Mouse (Mus musculus) urinary bladder, adult 2 months (tissue): ENCODE results near the gene Gm20683. TPM values are rescaled to one million over a fixed set of nuclear protein-coding genes. Genes with fewer than 3 reads are reported as not detected.
"Not testable (repeated sequence)": the region's sequence is repeated elsewhere in the genome, so short reads cannot be mapped to it uniquely, and the experiment has no call there.

Experiments
- DNase-seq: peaks from one replicate; pipeline ENCODE4 v3.0.0; 2022; ENCODE audit warnings: low spot score
- polyA plus RNA-seq: library from polyadenylated mRNA; depleted of rRNA; stranded (reverse); fragments of >200 nt; gene quantifications from 2 replicates; pipeline ENCODE4 v1.2.3, GENCODE M21; 2012

Gene Gm20683
- polyA plus RNA-seq, 1 experiment: 20.6 TPM

DNA sequence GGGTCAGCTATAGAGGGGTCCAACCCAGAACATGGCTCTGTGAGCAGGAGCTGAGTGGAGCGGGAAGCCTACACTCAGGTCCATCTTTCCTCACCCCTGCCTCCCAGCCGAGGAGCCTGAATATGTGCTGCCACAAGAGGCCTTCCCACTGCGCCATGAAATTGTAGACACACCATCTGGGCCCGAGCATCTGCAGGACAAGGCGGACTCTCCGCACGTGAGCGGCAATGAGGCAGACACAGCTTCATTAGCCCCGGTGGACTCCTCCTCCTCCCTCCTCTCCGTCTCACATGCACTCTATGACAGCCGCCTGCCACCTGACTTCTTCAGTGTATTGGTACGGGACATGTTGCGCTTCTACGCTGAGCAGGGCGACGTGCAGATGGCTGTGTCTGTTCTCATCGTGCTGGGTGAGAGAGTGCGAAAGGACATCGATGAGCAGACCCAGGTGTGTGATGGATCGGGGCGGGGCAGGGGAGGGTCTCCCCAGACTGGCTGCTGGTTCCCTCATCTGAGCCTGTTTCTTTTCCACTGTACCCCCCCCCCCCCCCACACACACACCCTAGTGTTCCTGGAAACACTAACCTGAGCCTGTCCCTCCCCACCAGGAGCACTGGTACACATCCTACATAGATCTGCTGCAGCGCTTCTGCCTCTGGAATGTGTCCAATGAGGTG lies 13.9 kb downstream of the Gm20683 start:
- no peak for DNase-seq

DNA sequence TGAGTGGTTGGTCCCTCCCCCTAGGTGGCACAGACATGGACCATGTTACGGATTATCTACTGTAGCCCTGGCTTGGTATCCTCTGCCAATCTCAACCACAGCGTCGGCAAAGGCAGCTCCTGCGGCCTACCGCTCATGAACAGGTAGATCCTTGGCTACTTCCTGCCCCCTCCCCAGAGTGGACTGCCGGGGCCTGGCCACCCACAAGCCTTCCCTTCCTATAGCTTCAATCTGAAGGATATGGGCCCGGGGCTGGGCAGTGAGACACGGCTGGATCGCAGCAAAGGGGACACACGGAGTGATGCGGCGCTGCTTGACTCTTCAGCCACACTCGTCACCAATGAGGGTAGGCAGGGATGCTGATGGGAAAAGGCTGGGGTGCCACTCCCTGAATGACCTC lies 14.6 kb downstream of the Gm20683 start:
- DNase-seq: no peak

DNA sequence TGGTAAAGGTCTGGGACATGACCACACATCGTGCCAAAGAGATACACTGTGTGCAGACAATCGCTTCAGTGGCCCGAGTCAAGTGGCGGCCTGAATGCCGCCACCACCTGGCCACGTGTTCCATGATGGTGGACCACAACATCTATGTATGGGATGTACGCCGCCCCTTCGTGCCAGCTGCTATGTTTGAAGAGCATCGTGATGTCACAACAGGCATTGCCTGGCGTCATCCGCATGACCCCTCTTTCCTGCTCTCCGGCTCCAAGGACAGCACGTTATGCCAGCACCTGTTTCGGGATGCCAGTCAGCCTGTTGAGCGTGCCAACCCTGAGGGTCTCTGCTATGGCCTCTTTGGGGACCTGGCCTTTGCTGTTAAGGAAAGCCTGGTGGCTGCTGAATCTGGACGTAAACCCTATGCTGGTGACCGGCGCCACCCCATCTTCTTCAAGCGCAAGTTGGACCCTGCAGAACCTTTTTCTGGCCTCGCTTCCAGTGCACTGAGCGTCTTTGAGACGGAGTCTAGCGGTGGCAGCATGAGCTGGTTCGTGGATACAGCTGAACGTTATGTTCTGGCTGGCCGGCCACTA lies 15.5 kb downstream of the Gm20683 start:
- DNase-seq: no peak

DNA sequence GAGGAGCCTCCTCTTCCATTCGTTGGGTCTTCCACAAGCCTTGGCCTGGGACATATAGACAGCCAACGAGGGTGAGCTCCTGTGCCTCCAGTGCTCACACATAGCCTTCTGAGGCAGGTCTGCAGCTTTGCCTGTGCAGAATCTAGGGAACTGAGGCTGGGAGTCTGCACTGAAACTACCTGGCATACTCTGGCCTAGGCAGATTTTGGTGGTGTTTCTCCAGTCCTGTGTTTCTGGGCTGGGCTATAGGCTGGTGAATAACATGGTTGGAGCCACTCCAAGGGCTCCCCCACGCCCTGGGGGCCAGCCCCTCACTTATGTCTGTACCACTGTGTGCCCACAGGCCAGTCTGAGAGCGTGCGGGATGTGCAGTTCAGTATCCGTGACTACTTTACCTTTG lies 16.3 kb downstream of the Gm20683 start:
- DNase-seq: no peak

DNA sequence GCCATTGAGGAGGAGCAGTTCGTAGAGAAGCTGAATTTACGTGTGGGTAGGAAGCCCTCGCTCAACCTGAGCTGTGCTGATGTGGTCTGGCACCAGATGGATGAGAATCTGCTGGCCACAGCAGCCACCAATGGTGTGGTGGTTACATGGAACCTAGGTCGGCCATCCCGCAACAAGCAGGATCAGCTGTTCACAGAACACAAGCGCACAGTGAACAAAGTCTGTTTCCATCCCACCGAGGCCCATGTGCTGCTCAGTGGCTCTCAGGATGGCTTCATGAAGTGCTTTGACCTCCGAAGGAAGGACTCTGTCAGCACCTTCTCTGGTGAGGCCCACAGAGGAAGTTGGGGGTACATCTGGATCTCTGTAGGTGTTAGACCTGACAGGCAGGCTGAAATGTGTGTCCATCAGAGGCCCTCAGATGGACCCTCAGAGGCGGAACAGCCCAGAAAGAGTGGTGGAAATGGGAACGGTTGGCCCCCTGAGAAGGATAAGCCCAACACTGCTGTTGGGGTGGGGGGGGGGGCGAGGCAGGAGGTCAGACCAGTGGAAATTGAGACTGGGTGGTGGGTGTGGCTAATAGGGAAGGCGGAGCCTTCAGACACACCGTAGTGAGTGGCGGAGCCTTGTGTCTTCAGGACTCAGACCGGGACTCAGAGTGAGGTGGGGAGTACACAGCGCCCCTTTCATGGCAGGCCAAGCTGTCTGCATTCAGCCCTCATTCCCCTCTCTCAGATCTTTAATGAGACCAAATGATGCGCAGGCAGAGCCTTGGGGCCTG lies 17.0 kb downstream of the Gm20683 start:
- DNase-seq: no peak

DNA sequence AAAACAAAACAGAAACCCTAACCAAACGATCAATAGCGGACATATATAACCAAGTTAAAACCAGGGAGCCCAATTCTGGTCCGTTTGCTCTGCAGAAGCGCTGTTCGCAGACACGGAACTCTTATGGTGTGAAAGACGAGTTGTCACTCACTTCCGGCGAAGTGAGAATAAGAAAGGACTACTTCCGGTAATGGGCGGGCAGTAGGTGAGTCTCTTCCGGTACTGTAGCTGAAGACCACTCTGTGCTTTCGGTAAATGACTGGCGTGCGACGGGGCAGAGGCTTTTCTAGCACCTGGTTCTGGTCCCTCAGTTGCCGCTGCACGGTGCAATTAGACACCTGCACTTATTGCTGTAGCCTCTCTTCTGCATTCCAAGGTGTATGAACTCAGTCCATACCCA lies 18.1 kb downstream of the Gm20683 start, which contains the start of gene Wdr24:
Gene Wdr24 (plus strand): TSS at position 176 of the 400 bp plus-strand sequence.
- DNase-seq: no peak

DNA sequence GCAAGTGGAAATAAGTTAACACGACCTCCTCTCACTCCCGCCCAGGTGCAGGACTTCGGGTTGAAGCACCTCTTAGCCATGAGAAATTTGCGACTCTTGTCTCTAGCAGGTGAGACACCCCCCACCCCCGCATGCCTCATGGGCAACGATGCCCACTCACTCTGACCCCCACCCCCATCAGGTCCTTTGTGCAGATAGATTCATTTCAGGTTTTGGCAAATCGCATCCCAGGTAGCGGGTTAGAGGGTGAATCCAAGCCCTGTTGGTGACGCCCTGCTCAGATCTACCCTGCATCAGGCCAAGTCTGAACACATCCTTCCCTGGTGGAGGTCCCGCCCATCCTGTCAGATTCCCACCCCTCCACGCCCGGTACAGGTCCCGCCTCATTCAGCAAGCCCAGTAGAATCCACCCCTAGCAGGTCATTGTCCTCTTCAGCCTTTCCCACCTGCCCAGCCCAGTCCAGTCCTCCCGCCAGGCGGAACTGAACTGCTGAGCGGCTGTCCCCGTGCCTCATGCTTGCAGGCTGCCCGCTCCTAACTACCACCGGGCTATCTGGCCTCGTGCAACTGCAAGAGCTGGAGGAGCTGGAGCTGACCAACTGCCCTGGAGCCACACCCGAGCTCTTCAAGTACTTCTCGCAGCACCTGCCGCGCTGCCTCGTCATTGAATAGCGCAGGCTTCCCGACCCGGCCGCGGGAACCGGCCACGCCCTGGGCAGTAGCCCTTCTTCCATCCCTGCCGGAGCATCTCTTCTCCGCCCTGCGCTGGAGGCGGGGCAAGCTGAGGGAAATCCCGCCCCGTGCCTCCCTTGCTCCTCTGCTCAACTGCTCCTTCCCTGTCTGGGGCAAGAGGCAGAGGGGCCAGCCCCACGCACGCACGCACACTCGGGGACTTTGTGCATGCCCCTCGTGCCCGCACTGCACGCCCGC lies 22.4 kb downstream of the Gm20683 start:
- no peak for DNase-seq

DNA sequence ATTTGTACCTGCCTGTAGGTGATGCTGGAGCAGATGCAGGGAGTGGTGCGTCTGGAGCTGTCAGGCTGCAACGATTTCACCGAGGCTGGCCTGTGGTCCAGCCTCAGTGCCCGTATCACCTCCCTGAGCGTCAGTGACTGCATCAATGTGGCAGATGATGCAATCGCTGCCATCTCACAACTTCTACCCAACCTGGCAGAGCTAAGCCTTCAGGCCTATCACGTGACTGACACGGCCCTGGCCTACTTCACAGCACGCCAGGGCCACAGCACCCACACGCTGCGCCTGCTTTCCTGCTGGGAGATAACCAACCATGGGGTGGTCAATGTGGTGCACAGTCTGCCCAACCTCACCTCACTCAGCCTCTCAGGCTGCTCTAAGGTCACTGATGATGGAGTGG lies 23.9 kb downstream of the Gm20683 start:
- DNase-seq: no peak

DNA sequence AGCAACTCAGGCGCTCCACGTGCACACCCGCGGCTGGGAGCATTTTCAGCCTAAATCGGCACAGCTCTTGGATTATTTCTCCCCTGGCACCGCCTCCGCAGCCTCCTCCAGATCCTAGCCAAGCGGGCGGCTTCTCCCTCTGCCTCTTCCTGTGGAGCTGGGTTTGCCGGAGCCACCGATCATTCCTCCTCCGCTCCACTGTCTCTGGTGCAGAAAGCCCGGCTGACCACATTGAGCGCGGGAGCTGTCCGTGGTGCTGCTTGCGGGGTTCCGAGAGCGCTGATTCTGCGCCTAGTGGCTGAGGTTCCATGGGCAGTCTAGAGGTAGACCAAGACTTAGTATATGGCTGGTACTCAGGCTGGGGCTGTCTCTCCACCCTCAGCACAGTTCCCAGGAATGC lies 28.1 kb downstream of the Gm20683 start:
- DNase-seq: peak; percentile 69

DNA sequence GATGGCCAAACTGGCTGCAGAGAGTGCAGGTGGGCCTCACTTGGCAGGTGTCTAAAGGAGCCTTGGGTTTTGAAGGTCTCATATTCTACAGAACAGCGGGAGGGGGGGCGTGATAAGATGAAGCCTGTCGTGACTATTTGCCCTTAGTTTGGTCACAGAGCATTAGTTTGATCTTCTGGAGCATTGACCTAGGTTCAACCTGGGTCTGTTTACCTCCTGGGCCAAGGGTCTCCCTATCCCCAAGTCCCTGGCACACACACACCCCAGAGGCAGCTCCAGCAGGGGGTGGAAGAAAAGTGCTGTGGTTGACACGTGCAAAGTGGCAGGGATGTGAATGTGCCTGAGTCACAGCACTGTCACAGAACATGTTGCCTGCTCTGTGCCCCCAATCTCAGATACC lies 30.7 kb downstream of the Gm20683 start:
- no peak for DNase-seq

DNA sequence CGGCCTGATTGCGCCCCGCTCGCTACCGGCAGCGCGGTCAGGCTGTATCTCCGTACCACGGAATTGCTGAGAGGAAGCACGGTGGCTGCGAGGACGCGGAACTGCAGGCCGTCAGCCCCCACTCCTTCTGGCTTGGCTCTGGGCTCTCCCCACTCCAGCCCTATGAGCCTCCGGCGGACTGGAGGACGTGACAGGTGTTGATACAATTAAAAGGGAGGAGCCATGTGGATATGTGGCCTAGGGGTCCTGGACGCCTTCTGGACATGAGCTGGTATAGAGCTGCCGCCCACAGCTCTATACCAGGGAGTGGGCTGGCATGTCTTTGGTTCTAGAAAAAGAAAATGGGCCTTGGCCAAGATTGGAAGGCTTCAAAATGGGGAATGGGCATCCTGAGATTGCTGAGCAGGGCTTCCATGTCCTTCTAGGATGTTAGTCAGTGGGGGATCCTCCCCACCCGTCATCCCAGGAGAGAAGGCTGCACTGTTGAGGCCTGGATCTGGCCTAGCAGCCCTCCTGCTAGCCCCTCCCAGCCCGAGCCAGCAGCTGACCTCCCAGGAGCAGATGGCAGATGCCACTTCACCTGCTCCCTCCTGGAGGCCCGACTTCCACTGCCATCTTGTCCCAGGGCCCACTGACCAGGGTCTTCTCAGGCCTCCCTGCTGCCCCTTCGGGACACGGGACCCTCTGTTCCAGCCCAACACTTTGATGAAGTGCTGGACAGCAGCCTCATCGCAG lies 31.8 kb downstream of the Gm20683 start:
- DNase-seq: no peak

DNA sequence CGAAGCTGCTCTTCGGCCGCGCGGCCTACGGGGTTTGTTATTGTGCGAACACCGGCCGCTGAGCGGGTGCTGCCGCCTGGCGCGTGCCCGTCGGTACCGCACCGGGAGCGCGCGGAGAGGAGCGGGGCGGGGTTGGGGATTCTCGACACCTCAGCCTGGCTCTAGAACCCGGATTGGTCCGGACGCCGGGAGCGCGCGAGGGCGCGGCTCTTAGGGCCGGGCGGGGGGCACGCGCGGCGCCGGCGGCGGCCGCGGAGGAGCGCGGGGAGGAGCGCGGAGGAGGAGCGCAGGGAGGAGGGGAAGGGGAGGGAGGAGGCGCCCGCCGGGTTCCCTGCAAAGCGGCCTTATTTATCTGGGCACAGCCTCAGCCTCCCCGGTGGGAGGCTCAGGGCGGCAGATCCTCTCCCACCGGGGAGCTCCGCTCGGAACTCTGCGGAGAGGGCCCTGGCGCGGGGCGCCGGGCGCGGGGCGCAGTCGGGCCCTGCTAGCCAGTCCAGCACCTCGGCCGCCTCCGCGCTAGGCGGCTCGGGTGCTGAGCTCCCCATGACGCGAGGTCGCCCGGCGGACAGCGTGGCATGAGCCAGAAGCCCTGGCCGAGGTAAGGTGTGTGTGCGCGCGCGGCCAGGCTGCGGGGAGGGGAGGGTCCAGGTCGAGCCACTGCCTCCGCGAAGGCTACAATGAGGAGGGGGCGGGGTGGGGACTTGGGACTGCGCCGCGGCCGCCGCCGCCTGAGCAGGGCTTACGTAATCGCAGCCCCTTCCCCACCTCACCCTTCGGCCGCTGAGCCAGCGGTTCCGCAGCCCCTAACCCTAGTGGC lies 32.6 kb downstream of the Gm20683 start, which contains the start of gene Fbxl16:
Gene Fbxl16 (plus strand): TSS at position 297 of the 817 bp plus-strand sequence.
- DNase-seq: no peak

DNA sequence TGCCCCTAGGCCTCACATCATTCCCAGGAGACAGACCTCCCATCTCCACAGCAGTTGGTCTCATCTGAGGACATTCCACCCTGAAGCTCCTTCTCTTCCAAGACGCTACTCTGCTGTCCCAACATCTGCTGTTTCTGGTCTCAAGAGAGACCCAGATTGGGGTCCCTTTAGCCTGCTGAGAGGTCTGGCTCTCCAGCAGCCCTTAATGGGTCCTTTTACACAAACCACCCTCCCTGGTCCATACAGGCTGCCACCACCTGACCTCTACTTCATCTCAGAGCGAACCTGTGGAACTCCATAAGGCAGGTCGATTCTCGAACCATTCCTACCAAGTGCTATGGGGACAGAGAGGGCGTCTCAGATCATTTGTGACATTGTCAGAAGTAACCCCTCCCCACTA lies 33.5 kb downstream of the Gm20683 start:
- DNase-seq: no peak

DNA sequence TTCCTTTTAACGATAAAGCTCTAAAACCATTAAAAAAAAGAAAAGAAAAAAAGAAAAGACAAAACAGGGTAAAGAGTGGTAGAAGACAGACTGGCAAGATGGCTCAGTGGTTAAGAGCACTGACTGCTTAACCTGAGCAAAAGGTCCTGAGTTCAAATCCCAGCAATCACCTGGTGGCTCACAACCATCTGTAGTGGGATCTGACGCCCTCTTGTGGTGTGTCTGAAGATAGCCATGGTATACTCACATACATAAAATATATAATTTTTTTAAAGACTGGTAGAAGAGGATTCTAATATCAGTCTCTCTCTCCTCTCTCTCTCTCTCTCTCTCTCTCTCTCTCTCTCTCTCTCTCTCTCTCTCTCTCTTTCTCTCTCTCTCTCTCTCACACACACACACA lies 34.1 kb downstream of the Gm20683 start:
- DNase-seq: not testable (repeated sequence)

DNA sequence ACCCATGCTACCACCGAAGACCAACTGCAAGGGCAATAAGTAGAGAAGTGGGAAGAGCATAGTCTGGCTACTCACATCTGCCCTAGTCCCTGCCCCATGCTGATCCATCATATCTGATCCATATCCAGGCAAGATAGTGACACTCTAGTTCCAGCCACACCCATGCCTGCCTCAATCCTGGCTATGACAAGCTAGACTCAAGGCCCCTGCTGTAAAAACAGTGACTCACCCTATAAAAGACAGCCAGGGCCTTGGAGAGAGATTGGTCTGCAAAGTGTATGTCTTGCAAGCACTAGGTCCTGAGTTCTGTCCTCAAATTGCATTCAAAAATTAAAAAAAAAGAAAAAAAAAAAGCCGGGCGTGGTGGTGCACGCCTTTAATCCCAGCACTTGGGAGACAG lies 35.1 kb downstream of the Gm20683 start:
- DNase-seq: no peak

DNA sequence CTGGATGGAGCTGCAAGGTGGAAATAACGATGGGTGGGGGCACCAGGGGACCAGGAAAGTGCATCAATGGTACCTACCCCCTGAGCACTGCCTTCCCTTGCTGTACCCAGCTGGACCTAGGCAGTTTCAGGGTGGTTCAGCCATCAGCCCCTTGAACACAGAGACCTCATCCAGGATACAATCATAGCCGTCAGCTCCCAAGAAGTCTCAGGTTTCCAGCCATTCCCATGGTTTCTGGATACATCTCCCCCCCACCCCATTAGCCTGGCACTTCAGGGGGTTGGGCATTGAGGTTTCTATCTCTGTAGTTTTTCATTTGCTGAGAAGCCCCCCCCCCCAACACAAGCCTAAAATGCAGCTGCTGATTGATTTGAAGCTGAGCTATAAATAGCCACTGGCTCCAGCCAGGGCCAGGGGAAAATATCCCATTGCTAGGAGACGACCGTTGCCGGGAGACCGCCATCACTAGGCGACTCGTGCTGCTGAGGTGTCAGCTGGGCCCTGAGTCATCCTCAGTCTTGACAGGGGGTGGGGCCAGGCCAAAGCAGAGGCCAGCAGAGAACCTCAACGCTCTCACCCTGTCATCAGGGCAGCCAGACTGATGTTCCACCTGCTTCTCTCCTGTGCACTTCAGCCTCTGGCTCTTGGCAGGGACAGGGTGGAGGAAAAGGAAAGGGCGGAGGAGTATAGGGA lies 38.6 kb downstream of the Gm20683 start:
- DNase-seq: no peak

DNA sequence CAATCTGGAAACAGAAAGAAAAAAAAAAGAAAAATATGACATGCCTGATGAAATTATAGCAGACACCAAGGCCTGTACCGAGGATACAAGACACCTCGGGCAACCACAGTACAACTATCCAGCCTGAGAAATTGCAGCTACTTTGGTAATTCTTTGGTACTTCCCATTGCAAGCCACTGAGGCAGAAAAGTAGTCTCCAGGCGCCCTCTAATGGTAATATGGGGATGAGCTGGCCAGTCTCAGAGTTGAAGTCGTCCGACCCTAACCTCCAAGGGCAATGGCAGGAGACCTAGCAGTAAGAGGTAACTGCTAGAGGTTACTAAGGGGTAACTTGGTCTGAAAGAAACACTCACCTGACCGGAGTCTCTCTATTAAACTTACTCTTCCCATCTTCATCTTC lies 40.5 kb downstream of the Gm20683 start:
- DNase-seq: no peak

DNA sequence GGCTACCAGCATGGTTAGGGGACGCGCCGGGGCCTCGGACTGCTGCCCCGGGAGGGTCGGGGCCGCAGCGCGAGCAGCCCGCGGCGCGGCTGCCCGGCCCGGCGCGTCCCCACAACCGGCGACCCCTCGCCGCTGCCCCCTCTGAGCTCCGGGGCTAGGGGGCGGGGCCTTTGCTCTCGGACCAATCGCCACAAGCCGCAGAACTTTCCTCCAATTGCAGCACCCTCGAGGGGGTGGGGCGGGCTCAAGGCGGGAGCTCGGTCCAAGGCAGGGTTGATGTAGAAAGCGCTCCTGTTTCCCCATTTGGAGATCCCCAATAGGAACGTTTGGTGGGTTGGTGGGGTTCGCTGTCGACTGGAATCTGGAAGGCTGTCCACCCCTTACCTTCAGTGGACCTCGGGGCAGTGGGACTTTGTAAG lies 44.6 kb downstream of the Gm20683 start, which contains the start of gene Metrn:
Gene Metrn (minus strand): TSS at position 186 of the 419 bp plus-strand sequence.
- peak; percentile 67 for DNase-seq

DNA sequence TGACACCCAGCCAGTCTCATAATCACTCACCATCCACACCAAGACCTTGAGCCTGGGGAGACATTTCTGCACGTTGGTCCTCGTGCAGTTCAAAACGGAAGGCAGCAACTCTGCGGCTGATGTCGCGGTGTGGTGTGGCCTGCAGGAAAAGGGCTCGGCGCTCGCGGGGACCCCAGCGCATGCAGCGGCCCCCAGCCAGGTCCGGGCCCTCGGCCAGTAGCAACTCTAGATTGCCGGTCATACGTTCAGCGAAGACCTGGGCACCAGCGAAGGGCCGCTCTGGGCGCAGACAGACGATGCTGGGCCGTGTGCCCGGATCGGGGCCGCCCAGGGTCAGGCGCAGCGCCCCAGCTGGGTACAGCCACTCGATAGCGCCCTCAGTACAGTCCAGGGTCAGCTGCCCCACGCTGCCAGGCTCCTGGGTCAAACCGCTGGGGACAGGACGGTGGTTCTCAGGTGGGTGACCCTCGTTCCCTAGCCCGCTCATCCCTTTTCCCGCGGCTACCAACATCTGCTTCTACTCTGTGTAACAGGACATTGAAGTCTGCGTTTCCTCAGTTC lies 45.3 kb downstream of the Gm20683 start:
- DNase-seq: no peak
